Mouse (Mus musculus) stomach, postnatal 0 days (tissue): Measurements from ENCODE around the gene Tssk6.

Source experiments
- CTCF ChIP-seq: IDR thresholded peaks from 2 replicates; pipeline ENCODE4 v1.5.1; 2016; ENCODE audit warnings: antibody characterized with exemption, low read depth, mild to moderate bottlenecking, moderate library complexity
- EP300 ChIP-seq: optimal IDR thresholded peaks from 2 replicates; pipeline ENCODE3; 2016; ENCODE audit warnings: antibody characterized with exemption

DNA sequence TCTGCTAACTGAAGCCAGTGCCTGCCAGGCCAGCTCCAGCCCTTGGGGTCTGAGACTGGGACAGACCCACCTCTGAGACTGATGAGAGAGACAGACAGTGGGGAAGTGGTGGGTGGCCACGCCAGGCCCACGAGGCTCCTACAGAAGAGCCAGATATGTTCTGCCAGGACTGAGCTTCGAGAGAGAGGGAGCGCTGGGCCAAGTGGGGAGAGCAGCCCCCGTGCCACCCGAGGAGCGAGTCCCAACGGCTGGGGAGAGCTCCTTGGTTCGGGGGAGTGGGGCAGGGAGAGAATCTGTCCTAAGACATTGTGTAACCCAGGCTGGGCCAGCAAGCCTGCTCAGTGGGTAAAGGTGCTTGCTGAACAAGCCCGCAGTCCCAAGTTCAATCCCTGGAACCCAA lies 25.0 kb upstream of the Tssk6 start:
- TF ChIP-seq CTCF (no peak), EP300 (no peak)
